Mouse (Mus musculus) cerebellum, adult (tissue): ENCODE data around the gene Hk3.

Experiments
- ATAC-seq: cut with Nextera tagmentation; 2 replicates; pipeline ENCODE4 v1.9.2; 2017; ENCODE audit warnings: mild to moderate bottlenecking, moderate library complexity, mixed read lengths; ENCODE audit not compliant: insufficient number of reproducible peaks, low FRiP score, low TSS enrichment

The Hk3 gene

GRCm38 (mm10) chr13:55005691-55006414 is 15.3 kb downstream of the Hk3 start:
- no peak for ATAC-seq

GRCm38 (mm10) chr13:55004646-55005045 is 16.5 kb downstream of the Hk3 start:
- ATAC-seq = no peak

GRCm38 (mm10) chr13:55002090-55002489 is 19.1 kb downstream of the Hk3 start:
- no peak for ATAC-seq

- ATAC-seq = no peak
Observed at GRCm38 (mm10) chr13:55000433-55000832, 20.8 kb downstream of the Hk3 start.

GRCm38 (mm10) chr13:54997568-54997967 is 23.6 kb downstream of the Hk3 start:
- ATAC-seq = no peak

GRCm38 (mm10) chr13:54995161-54995560 is 26.0 kb downstream of the Hk3 start:
- no peak for ATAC-seq

- no peak for ATAC-seq
Observed at GRCm38 (mm10) chr13:54994576-54994975, 26.6 kb downstream of the Hk3 start.

GRCm38 (mm10) chr13:54992215-54992614 is 29.0 kb downstream of the Hk3 start:
- ATAC-seq = no peak

- no peak for ATAC-seq
Observed at GRCm38 (mm10) chr13:54988181-54988760, 32.9 kb downstream of the Hk3 start.

- ATAC-seq = no peak
Observed at GRCm38 (mm10) chr13:54987405-54987804, 33.8 kb downstream of the Hk3 start.

- ATAC-seq = no peak
Observed at GRCm38 (mm10) chr13:54983614-54984013, 37.6 kb downstream of the Hk3 start.

GRCm38 (mm10) chr13:54983001-54983400 is 38.2 kb downstream of the Hk3 start:
- ATAC-seq = no peak

- no peak for ATAC-seq
Observed at GRCm38 (mm10) chr13:54980957-54981356, 40.2 kb downstream of the Hk3 start.

- no peak; the same call in 1 of the 2 replicates for ATAC-seq
Observed at GRCm38 (mm10) chr13:54978804-54979203, 42.4 kb downstream of the Hk3 start.

GRCm38 (mm10) chr13:54975546-54975945 is 45.6 kb downstream of the Hk3 start:
- no peak for ATAC-seq

- no peak for ATAC-seq
Observed at GRCm38 (mm10) chr13:54970521-54971247, 50.5 kb downstream of the Hk3 start.

- ATAC-seq = no peak
Observed at GRCm38 (mm10) chr13:54969513-54969912, 51.7 kb downstream of the Hk3 start.

- ATAC-seq = no peak
Observed at GRCm38 (mm10) chr13:54968636-54969035, 52.5 kb downstream of the Hk3 start.

GRCm38 (mm10) chr13:54967501-54967900 is 53.7 kb downstream of the Hk3 start:
- no peak for ATAC-seq

- no peak for ATAC-seq
Observed at GRCm38 (mm10) chr13:54965256-54965655, 55.9 kb downstream of the Hk3 start.

GRCm38 (mm10) chr13:54960491-54960890 is 60.7 kb downstream of the Hk3 start:
- ATAC-seq = no peak
